Comparison of ENCODE assay signal across 9 mouse cellular contexts in genomic region chr15:62206502-62206902, GRCm38 (mm10).
DNase-seq lines count a peak whose midpoint lies in the region; ATAC-seq and TF ChIP-seq lines count a peak whose summit lies in the region.
"Had no signal": no experiment of that assay in that cellular context is flagged by ENCODE, and none has a peak within 500 bp of the region (broad histone marks: within the 10 kb centered on the region; RNA-seq: fewer than 3 reads in every experiment).

No protein-coding gene starts in this region.

- H3K27ac ChIP-seq in left cerebral cortex, adult 2 months = no peak overlapping the region

- DNase-seq in adrenal gland, adult 2 months = peak; percentile 41
- no peak for DNase-seq in adrenal gland, postnatal 4 days (ENCODE audit: low spot score in 2 of 2)
- peak; percentile 84 for DNase-seq in left cerebral cortex, postnatal 4 days
- no peak for DNase-seq in left cerebral cortex, adult 2 months (ENCODE audit: extremely low spot score in 1 of 2, low spot score in 2 of 2)
- peak; percentile 42 to 62 for DNase-seq in cerebellum, adult 18-20 months
- DNase-seq in large intestine, adult 2 months (ENCODE audit: low read depth, low spot score) = peak; percentile 19
- no peak for DNase-seq in natural killer cell, adult 2 months (ENCODE audit: low spot score in 2 of 2)

- no peak for TF ChIP-seq CTCF in left cerebral cortex, adult 2 months (IDR thresholded peaks at IDR 0.05)

- intact Hi-C loops in left cerebral cortex, postnatal 4 days (cut with DNase I) = no loop called here
- intact Hi-C loops in left cerebral cortex, adult 2 months (cut with DNase I) = no loop called here

- no peak for ATAC-seq in erythroblast, adult 5-6 weeks (replicated peaks; ENCODE audit: low FRiP score, poor library complexity, severe bottlenecking)
- ATAC-seq: intestine, postnatal 0 days had no signal

- WGBS in large intestine, adult 2 months = 26% methylated on average over 4 of the region's 4 CpGs

- H3K4me3 ChIP-seq in left cerebral cortex, adult 2 months = no peak overlapping the region

Comparison
In these comparisons a context has a peak if more than half of its experiments do, and no peak if none do; other contexts are left out.
1. DNase-seq: peak in adrenal gland, adult 2 months (single experiment), left cerebral cortex, postnatal 4 days (single experiment), cerebellum, adult 18-20 months (2 of 2) and large intestine, adult 2 months (single experiment); none in adrenal gland, postnatal 4 days (0 of 2), left cerebral cortex, adult 2 months (0 of 2) and natural killer cell, adult 2 months (0 of 2).